31 mouse cellular contexts compared by ENCODE assay signal in the genomic region with DNA sequence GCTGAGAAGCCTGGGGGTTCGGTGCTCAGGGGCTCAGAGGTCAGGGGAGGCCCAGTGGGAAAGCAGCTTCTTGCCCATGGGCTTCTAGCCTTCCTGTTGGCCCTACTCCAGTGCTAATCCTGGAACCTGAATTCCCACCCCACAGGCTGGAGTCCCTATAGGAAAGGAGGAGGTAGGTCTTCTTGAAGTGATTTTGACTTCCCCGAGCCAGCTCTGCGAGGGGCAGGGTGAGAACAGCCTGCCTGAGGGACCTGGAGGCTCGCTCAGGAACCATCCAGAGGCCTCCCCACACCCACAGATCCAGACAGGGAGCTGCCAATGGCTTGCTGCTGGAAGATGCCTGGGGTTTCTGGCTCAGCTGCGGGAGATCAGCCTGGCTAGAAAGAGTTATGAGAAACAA. TPM values are rescaled to one million over a fixed set of nuclear protein-coding genes. Genes with fewer than 3 reads are reported as not detected.
DNase-seq lines count a peak whose midpoint lies in the region; ATAC-seq lines count a peak whose summit lies in the region.
"Had no signal": no experiment of that assay in that cellular context is flagged by ENCODE, and none has a peak within 500 bp of the region (broad histone marks: within the 10 kb centered on the region; RNA-seq: fewer than 3 reads in every experiment).

No protein-coding gene starts in this region.

- H3K4me3 ChIP-seq in heart, embryonic 13.5 days, result no peak overlapping the region
- H3K4me3 ChIP-seq in heart, embryonic 15.5 days, result no peak overlapping the region
- H3K4me3 ChIP-seq in limb, embryonic 13.5 days, result no peak overlapping the region
- H3K4me3 ChIP-seq: forebrain, embryonic 12.5 days; left cerebral cortex, adult 2 months; liver, embryonic 13.5 days; stomach, embryonic 15.5 days had no signal

- H3K9me3 ChIP-seq in heart, embryonic 13.5 days, result no peaks in the 10 kb centered on the region
- no peaks in the 10 kb centered on the region for H3K9me3 ChIP-seq in heart, embryonic 15.5 days (replicated peaks)
- H3K9me3 ChIP-seq in limb, embryonic 13.5 days, result no peaks in the 10 kb centered on the region
- H3K9me3 ChIP-seq: forebrain, embryonic 12.5 days; liver, embryonic 13.5 days; stomach, embryonic 15.5 days had no signal

- H3K36me3 ChIP-seq in heart, embryonic 13.5 days, result peaks cover 27% of the 10 kb centered on the region
- 0 out of 2 replicates have a peak, but pooled peaks cover 3% of the 10 kb centered on the region for H3K36me3 ChIP-seq in heart, embryonic 15.5 days
- H3K36me3 ChIP-seq in limb, embryonic 13.5 days, result no peaks in the 10 kb centered on the region
- H3K36me3 ChIP-seq: forebrain, embryonic 12.5 days; liver, embryonic 13.5 days; stomach, embryonic 15.5 days had no signal

- WGBS in heart, embryonic 13.5 days, result 19% methylated on average over 5 of the region's 5 CpGs
- WGBS in heart, embryonic 15.5 days, result 15% methylated on average over 5 of the region's 5 CpGs
- 23% methylated on average over 5 of the region's 5 CpGs for WGBS in limb, embryonic 13.5 days

- no peak for ATAC-seq in heart, embryonic 13.5 days (ENCODE audit: extremely low read depth, insufficient number of reproducible peaks, low FRiP score, low TSS enrichment)
- ATAC-seq in heart, embryonic 15.5 days (replicated peaks; ENCODE audit: insufficient number of reproducible peaks, insufficient read depth, low FRiP score, low read depth), result peak; percentile 12
- peak; percentile 17; the same call in 1 of the 2 replicates for ATAC-seq in limb, embryonic 13.5 days (ENCODE audit: low FRiP score, low read depth)
- ATAC-seq: hindbrain, embryonic 16.5 days; intestine, embryonic 16.5 days had no signal

- H3K9ac ChIP-seq in heart, embryonic 13.5 days, result peak overlapping the region; percentile 74
- H3K9ac ChIP-seq in heart, embryonic 15.5 days, result peak overlapping the region; percentile 34; the same call in 1 of the 2 replicates
- peak overlapping the region; percentile 51 for H3K9ac ChIP-seq in limb, embryonic 13.5 days
- H3K9ac ChIP-seq: forebrain, embryonic 12.5 days; liver, embryonic 13.5 days; stomach, embryonic 15.5 days had no signal

- peak overlapping the region; percentile 95 for H3K27ac ChIP-seq in heart, embryonic 13.5 days (replicated peaks)
- peak overlapping the region; percentile 72 for H3K27ac ChIP-seq in heart, embryonic 15.5 days
- H3K27ac ChIP-seq in limb, embryonic 13.5 days, result peak overlapping the region; percentile 75
- H3K27ac ChIP-seq: forebrain, embryonic 12.5 days; left cerebral cortex, adult 2 months; liver, embryonic 13.5 days; stomach, embryonic 15.5 days had no signal

- no peak overlapping the region for H3K4me2 ChIP-seq in heart, embryonic 13.5 days
- H3K4me2 ChIP-seq in heart, embryonic 15.5 days, result no peak overlapping the region
- H3K4me2 ChIP-seq in limb, embryonic 13.5 days (replicated peaks), result no peak overlapping the region
- H3K4me2 ChIP-seq: forebrain, embryonic 12.5 days; liver, embryonic 13.5 days; midbrain, embryonic 11.5 days; stomach, embryonic 15.5 days had no signal

- H3K27me3 ChIP-seq in heart, embryonic 13.5 days (replicated peaks), result no peaks in the 10 kb centered on the region
- no peaks in the 10 kb centered on the region for H3K27me3 ChIP-seq in heart, embryonic 15.5 days
- no peaks in the 10 kb centered on the region for H3K27me3 ChIP-seq in limb, embryonic 13.5 days
- H3K27me3 ChIP-seq: stomach, embryonic 15.5 days had no signal

- DNase-seq in gastrocnemius, postnatal 25 days, result peak; percentile 51
- DNase-seq in gastrocnemius, postnatal 4 days (ENCODE audit: low spot score in 2 of 2), result no peak
- no peak for DNase-seq in heart, adult 8-10 months (ENCODE audit: low spot score)
- DNase-seq in liver, result no peak
- no peak for DNase-seq in cerebellum, adult 18-20 months
- DNase-seq: adrenal gland, postnatal 14 days; cerebellum, adult 8-10 months; kidney, postnatal 4 days; layer of hippocampus, adult 9-11 months; liver, embryonic 13.5 days; lung, adult 2 months; lung, postnatal 14 days; right cerebral cortex, adult 18-20 months; thymus, adult 2 months; thymus, postnatal 4 days had no signal

- peaks cover 95% of the 10 kb centered on the region for H3K4me1 ChIP-seq in heart, embryonic 13.5 days
- H3K4me1 ChIP-seq in heart, embryonic 15.5 days (replicated peaks), result peaks cover 93% of the 10 kb centered on the region
- H3K4me1 ChIP-seq in limb, embryonic 13.5 days, result peaks cover 57% of the 10 kb centered on the region
- H3K4me1 ChIP-seq: liver, embryonic 13.5 days had no signal

RNA-seq across cellular contexts. Expression of a gene that starts 20.8 kb away (rescaled TPM):
- 1,000 to 10,000 TPM; 2,264 to 2,912 TPM for total RNA-seq in gastrocnemius, postnatal 25 days (2021)
- total RNA-seq in gastrocnemius, postnatal 4 days (2021), result 1,000 to 10,000 TPM; 1,045 to 1,064 TPM
- 226 and 249 TPM in 2 replicates for polyA plus RNA-seq in heart, embryonic 13.5 days (2015; fragmentation: Nextera tagmentation; extraction: Ambion mirVana)
- total RNA-seq in heart, adult 8-10 months (2022), result 1,000 to 10,000 TPM; 1,077 to 1,246 (median 1,126) TPM
- polyA plus RNA-seq in heart, embryonic 15.5 days (2015; fragmentation: Nextera tagmentation; extraction: Ambion mirVana), result 300 and 308 TPM in 2 replicates
- 8.8 and 9.8 TPM in 2 replicates for polyA plus RNA-seq in limb, embryonic 13.5 days (2015; fragmentation: Nextera tagmentation; extraction: Ambion mirVana)
- total RNA-seq: megakaryocyte progenitor cell, adult 5-6 weeks had no signal

RNA-seq across cellular contexts. Expression of a gene that starts 32.2 kb away (rescaled TPM):
- not detected for total RNA-seq in gastrocnemius, postnatal 25 days (2021)
- under 1 TPM; 0.13 to 0.20 TPM for total RNA-seq in gastrocnemius, postnatal 4 days (2021)
- 4.8 and 5.8 TPM in 2 replicates for polyA plus RNA-seq in heart, embryonic 13.5 days (2015; fragmentation: Nextera tagmentation; extraction: Ambion mirVana)
- 1 to 10 TPM; 1.7 to 2.5 (median 2.4) TPM for total RNA-seq in heart, adult 8-10 months (2022)
- 5.0 and 5.6 TPM in 2 replicates for polyA plus RNA-seq in heart, embryonic 15.5 days (2015; fragmentation: Nextera tagmentation; extraction: Ambion mirVana)
- 0.42 TPM in 1 of 2 replicates, not detected in the other for polyA plus RNA-seq in limb, embryonic 13.5 days (2015; fragmentation: Nextera tagmentation; extraction: Ambion mirVana)
- total RNA-seq: adrenal gland, postnatal 14 days; left cerebral cortex, adult 2 months; left cerebral cortex, postnatal 36 days; megakaryocyte progenitor cell, adult 5-6 weeks; midbrain, postnatal 0 days had no signal
- polyA plus RNA-seq: embryonic facial prominence, embryonic 11.5 days; hindbrain, embryonic 16.5 days; liver, embryonic 13.5 days; lung, adult 2 months; midbrain, embryonic 11.5 days; neural tube, embryonic 14.5 days; stomach, embryonic 15.5 days had no signal

RNA-seq across cellular contexts. Expression of a gene that starts 45.1 kb away (rescaled TPM):
- total RNA-seq in gastrocnemius, postnatal 25 days (2021), result not detected
- not detected for total RNA-seq in gastrocnemius, postnatal 4 days (2021)
- not detected in 2 replicates for polyA plus RNA-seq in heart, embryonic 13.5 days (2015; fragmentation: Nextera tagmentation; extraction: Ambion mirVana)
- not detected for total RNA-seq in heart, adult 8-10 months (2022)
- not detected in 2 replicates for polyA plus RNA-seq in heart, embryonic 15.5 days (2015; fragmentation: Nextera tagmentation; extraction: Ambion mirVana)
- polyA plus RNA-seq in limb, embryonic 13.5 days (2015; fragmentation: Nextera tagmentation; extraction: Ambion mirVana), result not detected in 2 replicates
- total RNA-seq: adrenal gland, postnatal 14 days; heart, postnatal 10 days; left cerebral cortex, adult 2 months; left cerebral cortex, postnatal 36 days; megakaryocyte progenitor cell, adult 5-6 weeks; midbrain, postnatal 0 days had no signal
- polyA plus RNA-seq: embryonic facial prominence, embryonic 11.5 days; forebrain, embryonic 12.5 days; hindbrain, embryonic 16.5 days; intestine, embryonic 16.5 days; kidney, embryonic 14.5 days; liver, embryonic 13.5 days; lung, adult 2 months; midbrain, embryonic 11.5 days; midbrain, postnatal 0 days; neural tube, embryonic 14.5 days; stomach, embryonic 15.5 days; thymus, adult 2 months had no signal
